Mouse (Mus musculus) right cerebral cortex, postnatal 25 days (tissue): ENCODE data around the gene Npepl1.

Source experiments
- DNase-seq: peaks from one replicate; pipeline ENCODE4 v3.0.0; 2022

Gene Npepl1

DNA sequence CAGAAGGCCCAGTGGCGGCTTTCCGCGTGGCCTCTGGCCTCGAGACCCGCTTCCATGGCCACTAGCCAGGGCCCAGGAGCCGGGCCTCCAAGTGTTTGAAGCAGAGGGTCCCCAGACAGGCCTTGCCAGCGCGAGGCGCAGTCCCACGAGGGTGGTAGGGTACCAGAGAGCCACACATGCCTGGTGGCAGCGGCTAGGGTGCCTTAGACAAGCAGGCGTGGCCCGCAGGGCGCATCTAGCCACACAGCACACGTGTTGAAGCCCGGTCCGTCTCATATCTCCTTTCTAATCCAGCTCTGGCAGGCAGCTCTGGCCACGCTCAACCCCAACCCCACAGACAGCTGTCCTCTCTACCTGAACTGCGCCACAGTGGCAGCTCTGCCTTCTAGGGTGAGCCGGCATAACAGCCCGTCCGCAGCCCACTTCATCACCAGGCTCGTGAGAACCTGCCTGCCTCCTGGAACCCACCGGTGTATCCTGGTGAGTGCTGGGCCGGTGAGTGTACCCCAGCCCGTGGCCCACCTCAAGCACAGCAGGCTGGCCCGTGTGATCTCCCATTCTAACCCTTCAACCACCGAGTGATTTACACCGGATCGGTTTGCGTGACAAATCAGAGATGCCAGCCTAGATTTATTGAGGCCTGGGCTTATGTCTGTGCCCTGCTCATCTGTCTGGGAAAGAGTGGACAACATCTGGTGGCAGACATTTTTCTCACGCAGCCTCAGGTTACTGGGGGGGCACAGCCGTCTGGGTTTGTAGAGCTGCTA lies 817 bp downstream of the Npepl1 start:
- peak; percentile 10 for DNase-seq

DNA sequence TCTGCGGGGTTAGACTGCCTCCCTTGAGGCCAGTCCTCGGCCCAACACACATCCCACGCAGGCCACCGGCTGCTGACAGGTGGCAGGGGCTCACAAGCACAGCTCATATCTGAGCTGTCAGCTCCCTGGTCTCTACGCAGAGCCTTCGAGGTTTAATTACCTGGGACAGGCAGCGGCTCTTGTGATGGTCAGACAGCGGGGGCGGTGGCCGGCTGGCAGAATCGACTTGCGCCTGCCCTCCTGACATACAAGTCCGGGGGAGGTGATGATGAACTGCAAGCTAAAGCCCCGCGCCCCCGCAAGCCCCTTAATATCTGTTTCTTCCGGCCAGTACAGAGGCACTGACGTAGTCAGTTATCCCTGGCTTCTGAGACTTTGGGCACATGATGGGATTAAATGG lies 2.8 kb downstream of the Npepl1 start:
- DNase-seq = no peak

DNA sequence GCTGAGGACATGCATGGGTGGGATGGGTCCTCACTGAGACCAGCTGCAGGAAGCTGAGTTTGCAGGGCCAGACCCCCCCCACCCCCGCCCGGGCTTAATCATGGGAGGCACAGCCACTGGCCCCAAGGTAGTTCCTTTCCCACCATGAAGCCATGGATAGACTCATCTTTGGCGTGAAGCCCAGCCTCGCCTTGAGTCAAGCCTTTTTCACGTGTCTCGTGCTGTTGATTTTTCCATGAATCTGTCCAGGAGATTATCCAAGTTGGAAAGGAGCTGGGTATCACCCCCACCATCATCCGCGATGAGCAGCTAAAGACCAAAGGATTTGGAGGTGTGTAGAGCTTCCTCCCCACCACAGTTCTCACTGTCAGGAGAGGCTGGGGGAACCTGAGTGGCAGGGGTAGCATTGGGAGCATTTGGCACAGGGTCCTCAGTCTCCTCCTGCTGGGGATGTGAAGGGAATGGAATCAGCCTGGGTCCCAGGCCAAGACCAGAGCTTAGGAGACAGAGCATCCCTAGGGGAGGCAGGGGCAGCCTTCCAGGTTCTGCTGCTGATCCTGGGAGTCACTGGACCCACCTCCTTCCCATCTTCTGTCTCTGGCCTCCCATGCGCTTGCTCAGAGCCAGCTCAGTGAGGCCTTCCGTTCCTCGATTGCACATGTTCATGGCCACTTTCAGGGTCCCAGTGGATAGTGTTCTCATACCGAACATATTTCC lies 4.2 kb downstream of the Npepl1 start:
- DNase-seq = no peak

DNA sequence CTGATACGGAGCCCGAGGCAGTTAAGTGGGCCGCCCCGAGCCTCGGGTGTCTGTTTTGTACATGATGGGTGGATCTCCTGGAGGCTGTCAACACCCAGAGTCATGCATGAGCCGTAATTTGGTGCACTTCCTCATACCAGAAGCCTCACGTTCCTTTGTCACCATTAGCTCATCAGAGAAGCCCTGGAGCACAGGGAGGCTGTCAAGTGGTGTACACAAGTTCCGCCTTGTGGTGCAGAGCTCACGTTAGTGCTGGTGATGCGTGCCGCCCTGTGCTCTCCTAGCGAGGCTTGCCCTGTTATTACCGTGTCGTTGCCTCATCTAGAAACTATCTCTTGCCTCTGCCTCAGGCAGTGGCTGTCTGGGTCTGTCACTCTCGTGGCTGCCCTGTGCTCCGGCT lies 6.8 kb downstream of the Npepl1 start:
- no peak for DNase-seq

DNA sequence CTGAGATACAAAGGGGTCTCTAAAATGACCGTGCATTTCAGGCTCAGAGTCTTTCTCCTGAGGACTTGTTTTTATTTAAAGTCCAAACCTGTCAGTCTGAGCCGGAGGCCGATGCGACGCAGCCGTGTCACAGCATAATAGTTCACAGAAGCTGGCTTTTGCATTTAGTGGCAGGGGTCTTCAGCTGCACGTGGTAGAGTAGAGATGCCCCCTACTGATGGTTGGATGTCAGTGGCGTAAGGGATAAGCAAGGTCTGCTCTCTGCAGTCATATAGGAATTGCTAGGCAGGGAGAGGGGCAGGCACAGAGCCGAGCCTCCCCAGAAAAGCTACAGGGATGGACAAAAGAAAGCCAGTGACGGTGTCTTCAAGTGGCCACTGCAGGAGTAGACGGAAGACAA lies 8.0 kb downstream of the Npepl1 start:
- DNase-seq = no peak

DNA sequence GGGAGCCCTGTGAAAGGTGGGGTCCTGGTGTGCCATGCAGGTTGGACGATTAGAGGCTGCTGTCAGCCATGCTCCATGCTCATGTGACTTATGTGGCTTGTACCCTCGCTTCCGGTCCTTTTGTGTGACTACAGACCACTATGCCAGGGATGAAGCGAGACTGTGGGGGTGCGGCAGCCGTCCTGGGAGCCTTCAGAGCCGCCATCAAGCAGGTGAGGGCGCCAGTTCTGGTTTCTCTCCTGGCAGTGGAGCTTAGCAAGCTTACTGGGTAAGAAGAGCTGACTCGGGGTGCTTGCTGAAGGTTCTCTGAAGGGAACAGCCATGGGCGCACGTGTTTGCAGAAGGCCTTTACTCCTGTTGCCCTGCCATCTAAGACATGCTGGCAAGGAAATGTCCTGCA lies 9.1 kb downstream of the Npepl1 start:
- DNase-seq = no peak

DNA sequence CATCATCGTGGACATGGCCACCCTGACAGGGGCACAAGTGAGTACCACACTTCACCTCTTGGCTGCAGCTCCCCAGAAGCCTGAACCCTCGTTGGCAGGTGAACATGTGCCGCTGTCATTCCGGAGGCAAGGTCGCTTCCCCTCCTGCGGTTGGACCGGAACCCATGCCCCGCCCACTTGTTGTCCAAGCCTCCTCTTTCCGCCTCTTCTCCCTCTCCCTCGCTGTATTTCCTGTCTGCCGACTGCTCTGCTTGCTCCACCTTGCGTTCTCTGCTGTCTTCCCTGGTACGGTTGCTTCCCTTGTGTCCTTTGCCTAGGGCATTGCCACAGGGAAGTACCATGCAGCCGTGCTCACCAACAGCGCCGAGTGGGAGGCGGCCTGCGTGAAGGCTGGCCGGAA lies 10.5 kb downstream of the Npepl1 start:
- DNase-seq = no peak

DNA sequence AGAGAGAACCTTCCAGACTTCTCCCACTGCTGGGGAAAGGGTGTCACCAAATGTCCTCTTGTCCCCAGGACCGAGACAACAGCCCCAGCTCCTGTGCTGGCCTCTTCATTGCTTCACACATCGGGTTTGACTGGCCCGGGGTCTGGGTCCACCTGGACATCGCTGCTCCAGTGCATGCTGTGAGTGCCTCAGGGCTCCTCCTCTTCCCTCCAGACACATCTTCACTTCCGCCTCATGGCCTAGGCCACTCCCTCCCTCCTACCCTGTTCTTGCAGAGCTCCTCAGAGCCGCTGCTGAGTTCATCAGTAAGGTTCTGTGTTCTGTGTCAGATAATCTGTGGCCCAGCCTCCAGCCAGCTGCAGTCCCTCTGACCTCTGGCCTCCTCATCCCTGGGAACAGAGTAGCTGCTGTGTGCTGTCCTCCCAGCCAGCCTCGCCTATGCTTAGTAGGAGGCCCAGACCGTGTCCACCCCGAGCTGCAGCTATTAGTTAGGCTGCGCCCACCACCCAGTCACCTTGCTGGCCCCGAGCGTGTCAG lies 11.3 kb downstream of the Npepl1 start:
- DNase-seq = peak; percentile 1

DNA sequence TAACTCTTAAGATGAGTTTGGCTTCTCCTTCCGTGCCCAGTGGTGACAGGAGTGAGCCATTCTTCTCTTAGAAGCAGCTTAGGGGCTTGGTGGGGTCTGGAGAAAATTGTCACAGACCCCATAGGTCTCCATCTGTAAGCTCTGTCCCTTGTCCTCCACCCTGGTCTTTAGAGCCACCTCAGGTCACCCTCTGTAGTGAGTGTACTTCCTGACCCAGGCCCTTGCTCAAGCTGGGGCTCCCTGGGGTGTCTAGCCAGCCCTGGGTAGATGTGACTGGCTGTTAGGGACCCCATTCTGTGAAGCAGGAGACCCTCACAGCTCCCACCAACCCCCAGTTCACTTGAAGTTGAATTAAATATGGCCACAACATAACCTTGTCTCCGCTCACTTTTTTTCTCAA lies 12.2 kb downstream of the Npepl1 start:
- no peak for DNase-seq

DNA sequence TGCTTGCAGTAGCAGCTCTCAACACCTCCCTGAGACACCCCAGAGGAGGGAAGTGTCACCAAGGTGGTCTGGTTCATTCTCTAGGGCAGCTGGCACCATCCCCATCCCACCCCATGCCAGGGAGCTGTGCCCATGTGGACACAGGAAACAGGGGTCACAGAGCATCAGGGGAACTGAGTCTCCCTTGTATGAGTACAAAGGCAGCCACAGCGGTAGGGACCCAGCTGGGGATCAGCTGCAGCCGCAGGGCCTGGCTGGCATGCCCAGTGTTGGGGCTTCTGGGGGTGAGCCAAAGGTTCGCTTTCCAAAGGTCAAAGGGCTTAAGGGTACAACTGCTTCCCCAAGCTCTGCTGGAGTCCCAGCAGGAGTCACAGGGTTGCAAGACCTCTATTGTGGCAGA lies 13.6 kb downstream of the Npepl1 start:
- DNase-seq = peak; percentile 2

DNA sequence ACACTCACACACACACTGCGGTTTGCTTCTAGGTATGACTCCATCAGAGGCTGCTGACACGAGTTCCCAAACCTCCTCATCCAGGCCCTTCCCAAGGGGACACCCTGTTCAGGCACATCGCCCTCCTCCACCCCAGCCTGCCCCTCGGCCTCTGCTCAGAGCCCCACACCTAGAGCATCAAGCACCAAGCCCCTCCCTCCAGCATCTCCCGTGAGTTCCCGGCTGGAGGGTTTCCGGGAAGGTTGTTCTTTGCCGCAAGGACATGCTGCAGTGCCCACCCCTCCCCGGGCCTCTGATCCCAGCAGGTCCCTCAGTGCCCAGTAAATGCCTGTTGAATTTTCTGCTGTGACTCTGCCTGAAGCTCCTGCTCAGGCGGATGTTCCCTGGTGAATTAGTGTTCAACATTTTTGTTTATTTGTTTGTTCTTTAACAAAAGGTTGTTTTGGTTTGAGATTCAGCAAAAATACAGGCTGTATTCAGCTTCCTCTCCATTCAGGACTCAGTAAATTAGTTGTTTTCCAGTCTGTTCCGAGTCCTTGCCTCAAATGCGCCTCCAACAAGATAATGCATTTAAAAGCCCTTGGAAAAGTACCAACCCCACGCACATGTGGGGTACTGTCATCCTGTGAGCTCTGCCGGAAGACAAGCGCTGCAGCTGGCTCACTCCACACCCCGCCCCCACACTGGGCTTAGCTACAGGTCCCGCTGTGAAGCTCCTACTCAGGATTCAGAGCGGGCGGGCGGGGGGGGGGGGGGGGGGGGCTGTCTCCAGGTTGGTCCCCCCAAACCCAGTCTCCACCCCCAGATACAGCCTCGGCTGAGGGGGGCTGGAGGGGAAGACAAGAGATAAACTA lies 16.6 kb downstream of the Npepl1 start:
- peak; percentile 78 for DNase-seq

DNA sequence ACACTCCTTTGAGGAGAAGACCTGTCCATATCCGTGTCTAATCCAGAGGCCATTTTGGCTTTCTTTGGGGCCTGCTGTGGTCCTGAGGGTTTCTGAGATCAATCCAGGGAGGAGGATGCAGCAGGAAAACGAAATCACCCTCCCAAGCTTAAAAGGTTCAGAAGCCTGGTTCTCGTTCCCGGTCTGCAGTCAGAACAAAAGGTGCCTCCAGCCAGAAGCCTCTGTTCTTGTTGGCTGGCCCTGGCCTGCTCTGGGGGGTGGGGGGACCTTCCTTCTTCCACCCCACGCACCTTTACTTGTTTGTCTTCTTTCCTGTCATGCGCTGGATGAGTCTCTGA lies 17.2 kb downstream of the Npepl1 start:
- DNase-seq = no peak

DNA sequence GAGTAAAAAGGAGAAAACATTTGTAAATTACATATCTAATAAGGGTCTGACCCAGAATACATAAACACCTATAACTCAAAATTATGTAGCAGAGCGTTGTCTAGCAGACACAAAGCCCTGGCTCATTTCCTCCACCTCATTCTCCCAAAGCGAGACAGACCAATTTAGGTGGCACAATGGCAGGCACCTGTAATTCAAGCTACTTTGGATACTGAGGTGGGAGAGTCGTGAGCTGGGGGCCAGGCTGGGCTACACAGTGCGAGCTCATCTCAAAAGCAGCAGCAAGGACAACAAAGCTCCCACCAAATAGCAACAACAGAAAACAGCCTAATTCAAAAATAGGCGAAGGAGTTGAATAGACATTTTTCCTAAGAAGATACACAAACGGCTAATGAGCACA lies 18.8 kb downstream of the Npepl1 start:
- DNase-seq = no peak

DNA sequence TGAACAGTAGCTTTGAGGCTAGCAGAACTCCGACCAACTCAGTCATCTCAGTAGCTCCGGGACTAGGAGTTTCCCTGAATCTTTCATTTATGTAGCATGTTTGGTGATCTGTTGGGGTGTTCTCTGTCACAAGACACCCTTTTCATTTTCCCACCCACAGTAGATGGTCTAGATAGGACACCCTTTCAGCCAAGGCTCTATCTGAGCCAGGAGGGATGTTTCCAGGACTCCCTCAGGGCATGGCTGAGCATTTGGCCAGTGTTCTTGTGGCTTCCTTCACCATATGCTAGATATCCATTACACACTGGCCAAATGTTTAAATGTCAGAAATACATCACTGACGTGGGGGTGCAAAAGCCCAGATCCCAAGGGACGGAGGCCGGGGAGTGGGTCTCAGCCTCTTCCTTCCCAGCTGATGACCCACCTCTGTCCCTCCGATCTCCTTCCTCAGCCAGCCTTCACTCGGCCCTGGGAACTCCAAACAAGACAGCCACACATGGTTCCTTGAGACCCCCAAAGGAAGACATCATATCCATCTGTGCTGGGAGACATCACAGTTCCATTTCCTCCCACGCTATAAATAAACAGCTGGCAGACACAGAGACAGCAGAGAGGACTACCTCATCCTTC lies 20.4 kb downstream of the Npepl1 start:
- DNase-seq = no peak

DNA sequence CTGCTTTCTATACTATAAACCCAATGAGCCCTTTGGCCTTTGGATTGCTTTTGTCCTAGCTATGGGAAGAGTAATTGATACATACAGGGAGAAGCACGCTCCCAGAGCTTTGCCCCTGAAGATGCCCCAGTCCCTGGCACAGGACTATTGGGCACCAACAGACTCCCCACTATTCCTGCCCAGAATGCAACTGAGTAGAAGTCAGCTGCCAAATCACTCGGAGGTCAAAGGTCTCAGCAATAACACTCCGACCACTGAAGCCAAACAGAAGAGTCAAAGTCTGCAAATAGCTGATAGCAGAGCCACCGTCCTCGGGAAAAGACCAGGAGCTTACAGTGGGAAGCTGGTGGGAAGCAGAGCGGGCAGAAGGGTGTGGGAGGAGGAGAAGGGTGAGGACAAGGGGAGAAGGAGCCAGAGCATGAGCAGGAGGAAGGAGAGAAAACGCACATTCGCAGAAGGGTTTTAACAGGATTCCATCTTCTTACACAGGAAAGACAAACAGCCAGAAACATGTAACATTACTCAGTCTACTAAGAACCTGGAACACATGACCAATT lies 22.3 kb downstream of the Npepl1 start:
- no peak for DNase-seq

DNA sequence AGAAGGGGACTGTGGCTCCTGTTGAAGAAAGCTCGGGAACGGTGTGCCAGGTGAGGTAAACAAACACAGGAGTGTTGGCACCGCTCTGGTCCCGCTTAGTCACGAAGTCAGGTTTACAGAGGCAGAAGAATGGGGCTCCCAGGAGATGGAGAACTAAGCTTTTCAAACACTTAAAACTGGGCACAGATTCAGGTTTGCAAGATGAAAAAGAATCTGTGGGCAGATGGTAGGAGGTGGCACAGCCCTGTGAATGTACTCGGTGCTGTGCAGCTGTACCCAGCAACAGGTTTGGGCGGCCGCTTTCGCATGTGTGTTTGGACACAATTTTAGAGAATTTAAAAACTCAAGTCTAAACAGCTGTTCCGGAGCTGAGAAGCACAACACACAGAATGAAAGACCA lies 48.9 kb downstream of the Npepl1 start:
- peak; percentile 69 for DNase-seq

DNA sequence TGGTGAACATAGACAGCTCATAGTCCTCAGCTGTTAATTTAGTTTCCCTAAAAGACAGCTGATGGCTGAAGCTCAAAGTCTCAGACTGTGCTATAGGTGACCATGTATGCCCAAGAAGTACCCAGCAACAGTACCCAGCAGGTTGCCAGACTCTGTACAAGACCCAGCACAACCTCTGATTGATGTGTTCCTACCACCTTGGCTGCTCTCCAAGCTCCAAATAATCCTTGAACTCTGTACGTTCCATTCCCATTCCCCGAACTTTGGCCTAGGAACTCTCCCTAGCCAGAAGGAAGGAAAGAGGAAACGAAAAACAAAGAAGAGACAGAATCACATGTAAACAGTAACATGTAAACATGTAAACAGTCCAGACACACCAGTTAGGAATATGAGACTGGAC lies 50.3 kb downstream of the Npepl1 start:
- no peak for DNase-seq
